Mouse (Mus musculus): Measurements from ENCODE around the gene Itpr2.

Gene Itpr2

DNA sequence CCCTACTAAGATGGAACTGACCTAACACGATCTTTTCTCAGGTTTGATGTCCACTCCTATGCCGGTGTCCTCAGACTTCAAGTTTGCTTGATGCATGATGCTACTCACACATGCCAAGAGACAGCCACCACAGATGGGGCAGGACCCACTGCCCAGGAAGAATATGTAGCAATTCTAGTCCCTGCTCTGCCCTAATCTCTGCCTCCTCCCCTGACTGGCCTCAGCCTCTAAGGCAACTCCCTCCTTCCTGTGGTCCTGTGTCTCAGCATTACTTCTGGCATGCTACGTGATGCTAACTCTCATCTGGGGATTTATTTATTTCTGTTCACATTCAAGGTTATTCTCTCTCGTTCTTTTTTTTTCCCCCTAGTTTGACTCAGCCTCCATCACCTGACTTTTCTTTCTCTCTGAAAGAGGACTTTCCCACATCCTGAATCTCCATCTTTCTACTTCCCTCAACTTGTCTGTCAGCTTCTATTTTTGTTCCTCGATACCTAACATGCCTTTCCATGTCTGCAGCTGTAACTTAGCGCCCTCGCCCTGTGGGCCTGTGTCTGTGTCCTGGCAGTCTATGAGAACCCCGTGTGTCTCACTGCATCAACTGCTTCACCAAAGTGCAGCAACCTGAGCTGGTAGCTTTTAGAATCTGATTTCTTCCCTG is 279.5 kb downstream of the Itpr2 start:
- no peak for DNase-seq (ENCODE audit: low spot score in 2 of 2)

DNA sequence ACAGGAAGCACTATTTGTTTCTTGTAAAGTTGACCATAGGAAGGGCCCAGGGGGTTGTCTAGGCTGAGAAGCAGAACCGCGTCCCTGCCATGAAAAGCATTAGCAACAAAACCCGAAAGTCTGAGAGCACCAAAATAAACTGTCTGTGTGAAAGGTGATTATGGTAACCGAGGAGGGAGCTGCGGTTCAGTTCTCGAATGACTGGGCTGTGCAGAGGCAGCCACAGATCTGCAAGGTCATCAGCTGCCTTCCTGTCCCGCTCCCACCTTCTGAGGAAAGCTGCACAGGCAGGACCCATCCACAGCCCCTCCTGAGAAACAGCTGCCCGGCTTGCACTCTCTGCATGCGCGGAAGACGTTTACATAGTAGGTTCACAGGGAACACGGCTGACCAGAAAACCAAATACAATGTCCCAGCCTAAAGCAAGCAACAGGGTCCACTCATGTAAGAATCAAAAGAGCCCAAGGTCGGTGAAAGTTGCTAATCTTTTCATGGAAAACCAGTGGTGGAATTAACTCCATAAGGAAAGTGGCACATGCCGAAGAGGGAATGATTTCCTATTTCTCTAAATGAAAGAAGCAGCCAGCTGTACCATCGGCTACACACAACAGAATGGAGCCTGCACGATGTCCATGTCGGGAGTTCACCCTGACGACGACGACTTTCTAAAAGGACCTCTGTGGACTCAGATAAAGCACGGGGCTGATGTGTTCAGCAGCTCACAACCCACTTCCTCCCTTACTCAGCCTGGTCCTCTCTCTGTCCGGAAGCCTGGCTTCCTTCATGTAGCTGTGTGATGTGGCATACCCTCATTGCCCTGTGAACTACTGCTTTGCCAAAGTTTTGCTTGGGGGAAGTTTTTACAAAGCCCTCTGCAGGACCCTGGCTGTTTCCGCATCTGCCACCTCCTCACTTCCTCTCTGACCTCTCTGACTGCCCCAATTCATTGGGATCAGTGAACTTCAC is 280.4 kb downstream of the Itpr2 start:
- no peak for DNase-seq (ENCODE audit: low spot score in 2 of 2)

DNA sequence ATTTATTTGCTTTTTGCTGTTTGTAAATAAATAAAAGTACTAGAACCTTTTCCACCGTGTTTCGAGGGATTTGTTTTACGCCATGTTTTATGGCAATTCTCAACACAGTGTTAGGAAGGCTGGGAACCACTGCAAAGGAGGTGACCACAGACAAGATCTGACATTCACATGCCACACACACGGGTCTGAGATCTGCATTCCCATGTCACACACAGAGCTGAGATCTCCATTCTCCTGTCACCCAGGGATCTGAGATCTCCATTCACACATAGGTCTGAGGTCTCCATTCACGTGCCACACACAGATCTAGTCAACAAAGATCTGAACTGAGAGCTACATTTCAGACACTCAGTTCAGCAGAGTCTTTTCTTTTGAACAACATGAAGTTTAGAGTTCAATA is 282.0 kb downstream of the Itpr2 start:
- DNase-seq (ENCODE audit: low spot score in 2 of 2): no peak

DNA sequence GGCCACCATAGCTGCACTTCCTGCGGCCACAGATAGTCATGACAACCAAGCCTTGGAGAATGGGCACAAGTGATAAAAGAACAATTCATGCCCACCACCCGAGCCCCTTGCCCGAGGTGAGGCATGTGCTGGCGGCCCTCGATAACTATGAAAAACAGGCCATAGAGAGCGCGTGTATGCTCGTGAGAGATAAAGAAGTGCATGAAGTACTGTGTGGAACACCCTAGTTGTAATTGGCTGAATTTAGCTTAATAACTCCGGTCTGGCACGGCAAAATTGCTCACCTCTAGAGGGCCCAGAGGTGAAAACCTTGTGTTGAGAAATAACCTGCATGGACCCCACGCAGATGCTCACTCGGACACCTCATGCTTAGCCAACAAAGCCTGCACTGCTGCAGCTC is 282.5 kb downstream of the Itpr2 start:
- no peak for DNase-seq (ENCODE audit: low spot score in 2 of 2)

DNA sequence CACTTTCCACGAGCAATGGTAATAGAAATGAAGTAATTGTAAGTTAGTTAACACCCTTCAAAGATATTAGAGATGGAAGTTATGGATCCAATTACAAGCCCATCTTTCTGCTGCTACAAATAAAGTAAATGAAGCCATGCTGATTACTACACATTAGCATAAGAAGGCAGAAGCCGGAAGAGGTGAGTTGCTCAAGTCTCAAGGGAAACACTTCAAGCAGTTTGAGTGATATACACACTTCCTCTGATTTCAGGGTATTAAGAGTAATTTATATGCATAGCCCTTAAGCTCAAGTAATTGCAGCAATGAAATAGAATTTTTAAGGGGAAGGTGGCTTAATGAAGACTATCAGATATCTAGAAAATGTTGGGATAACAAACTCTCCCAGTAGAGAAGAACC is 286.7 kb downstream of the Itpr2 start:
- no peak for DNase-seq (ENCODE audit: low spot score in 2 of 2)

DNA sequence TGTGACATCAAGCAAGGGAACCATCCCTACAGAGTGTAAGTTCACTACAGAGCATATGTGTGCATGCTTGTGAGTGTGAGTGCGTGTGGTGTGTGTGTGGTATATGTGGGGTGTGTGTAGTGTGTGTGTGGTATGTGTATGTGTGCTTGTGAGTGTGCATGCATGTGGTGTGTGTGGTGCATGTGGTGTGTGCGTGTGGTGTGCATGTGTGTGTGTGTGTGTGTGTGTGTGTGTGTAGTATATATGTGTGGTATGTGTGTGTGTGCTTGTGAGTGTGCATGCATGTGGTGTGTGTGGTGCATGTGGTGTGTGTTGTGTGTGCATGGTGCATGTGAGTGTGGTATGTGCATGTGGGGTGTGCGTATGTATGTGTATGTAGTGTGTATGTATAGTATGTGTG is 289.7 kb downstream of the Itpr2 start:
- DNase-seq (ENCODE audit: low spot score in 2 of 2): no peak

DNA sequence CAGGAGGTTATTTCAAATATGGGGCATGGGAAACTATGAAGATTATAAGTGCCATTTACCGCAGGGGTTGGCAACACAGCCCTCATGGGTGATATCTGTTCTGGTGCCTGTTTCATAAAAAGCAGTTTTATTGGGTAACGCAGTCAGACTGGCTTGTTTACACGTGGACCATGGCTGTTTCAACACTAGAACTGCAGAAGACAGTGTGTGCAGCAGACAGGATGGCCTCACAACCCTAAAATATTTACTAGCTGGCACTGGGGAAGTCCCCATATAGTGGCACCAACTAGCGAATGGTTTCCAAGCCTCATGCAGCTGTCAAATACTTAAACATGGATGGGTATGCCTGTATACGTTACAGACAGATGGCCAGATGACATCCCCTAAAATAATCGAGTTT is 290.8 kb downstream of the Itpr2 start:
- DNase-seq (ENCODE audit: low spot score in 2 of 2): no peak

DNA sequence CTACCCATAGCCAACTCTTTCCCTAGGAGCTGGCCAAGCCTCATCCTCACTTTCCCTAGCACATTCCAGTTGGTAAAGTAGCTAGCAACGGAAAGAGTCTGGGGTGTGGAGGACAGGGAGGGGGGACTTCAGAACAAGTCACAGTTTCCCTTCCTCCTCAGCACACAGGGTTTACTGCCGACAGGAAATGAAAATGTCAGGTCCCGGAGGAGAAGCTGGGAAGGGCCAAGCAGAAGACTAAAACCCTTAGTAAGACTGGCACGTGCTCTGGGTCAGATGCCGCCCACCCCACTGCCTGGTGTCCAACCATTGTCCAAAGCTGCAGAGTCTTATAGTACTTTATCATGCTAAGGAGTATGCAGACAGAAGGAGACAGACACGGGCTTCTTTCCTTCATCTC is 293.0 kb downstream of the Itpr2 start:
- no peak for DNase-seq (ENCODE audit: low spot score in 2 of 2)

DNA sequence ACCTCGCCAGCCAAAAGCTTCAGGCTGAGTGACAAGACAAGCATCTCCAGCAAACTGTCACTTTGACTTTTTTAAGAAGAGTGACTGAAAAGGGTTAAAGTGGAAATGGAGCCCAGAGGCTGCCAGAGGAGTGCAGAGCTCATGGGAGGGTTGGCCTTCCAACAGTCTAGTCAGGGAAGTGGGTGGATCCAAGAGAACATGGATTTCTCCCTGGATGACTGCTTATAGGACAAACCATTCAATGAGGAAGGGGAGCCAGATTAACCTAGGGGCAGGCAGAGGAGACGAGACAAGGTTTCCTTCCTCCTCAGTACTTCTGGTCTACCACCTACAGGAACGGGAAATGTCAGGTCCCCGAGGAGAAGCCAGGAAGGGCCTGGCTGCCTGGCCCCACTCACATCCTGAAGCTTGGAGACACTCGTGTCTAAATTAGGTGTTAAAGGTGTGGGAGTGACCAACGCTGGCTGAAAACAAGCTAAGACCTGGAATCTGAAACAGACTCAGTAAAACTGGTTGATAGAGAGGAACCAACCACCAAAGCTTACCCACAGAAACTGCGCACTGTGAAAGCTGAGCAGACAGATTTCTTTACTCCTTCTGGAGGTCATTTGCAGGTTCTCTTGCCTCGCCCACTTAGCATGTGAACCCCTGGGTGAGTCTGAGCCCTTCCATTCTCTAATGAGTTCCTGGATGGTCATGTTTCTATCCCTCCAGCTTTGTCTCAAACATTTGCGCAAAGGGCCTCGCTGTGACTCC is 294.6 kb downstream of the Itpr2 start:
- DNase-seq (ENCODE audit: low spot score in 2 of 2): no peak

DNA sequence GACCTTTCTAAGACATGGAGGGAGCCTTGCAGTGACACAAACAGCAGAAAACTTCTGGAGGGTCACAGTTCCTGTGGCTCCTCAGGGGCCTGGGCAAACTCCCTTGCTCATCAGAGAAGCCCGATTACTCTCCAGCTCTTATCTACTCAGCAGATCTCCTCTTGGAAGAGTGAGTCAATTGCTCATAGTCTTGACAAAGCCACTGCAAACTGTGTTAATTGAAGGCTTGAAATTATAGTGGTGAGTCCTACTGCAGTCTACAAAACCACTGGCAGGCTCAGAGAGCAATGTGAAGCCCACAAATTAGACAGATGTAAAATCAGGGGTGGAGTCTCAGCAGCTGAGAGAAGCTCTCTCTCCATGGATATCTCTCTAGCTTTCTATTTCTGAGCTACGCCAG is 296.9 kb downstream of the Itpr2 start:
- no peak for DNase-seq (ENCODE audit: low spot score in 2 of 2)

DNA sequence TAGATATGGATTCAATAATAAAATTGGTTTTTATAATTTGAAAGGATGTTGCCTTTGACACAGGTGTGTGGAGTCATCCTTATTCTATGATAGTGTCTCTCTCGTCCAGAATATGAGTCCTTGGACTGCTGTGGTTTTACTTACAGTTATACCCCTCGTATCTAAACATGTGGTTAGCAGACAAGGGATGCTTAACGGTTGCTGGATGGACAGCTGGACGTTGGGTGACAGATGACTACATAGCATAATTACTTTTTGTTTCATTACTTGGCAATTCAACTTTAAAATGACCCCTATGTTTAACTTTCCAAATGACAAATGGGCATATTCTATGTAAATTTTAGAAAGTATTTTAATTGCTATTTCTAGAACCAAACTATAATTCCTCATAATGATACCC is 297.6 kb downstream of the Itpr2 start:
- no peak for DNase-seq (ENCODE audit: low spot score in 2 of 2)

DNA sequence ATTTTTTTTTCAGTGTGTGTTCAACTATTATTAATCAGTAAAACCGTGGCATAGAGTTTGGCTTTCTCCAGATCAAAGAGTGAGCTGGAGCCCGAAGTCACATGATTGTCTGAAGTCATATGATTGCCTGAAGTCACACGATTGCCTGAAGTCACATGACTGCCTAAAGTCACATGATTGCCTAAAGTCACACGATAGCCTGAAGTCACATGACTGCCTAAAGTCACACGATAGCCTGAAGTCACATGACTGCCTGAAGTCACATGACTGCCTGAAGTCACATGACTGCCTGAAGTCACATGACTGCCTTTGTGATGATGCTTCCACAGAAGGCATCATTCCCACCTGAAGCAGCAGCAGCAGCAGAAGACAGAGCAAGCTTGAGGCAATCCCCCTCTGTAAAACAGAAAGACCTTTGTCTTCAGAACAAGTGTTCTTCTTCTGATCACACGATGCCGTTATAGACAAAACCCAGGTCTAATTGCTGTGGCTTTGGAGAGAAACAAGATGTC is 304.1 kb downstream of the Itpr2 start:
- DNase-seq (ENCODE audit: low spot score in 2 of 2): no peak

DNA sequence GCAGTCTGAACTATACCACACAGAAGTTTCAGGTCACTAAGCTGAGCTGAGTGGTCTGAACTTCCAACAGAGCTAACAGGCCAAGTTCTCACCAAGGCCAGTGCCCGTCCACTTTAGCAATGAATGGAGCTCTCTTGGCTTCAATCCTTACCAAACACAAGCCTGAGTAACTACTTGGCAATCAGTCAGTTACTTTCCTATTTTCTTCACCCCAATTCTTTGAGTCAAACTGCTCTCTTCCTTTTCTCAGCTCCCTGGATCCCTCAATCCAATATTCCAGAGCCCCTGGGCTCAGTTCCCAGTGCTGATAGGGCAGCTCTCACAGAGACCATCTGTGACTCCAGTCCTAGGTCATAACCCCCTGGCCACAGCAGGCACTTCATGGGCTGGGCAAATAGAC is 305.3 kb downstream of the Itpr2 start:
- no peak for DNase-seq (ENCODE audit: low spot score in 2 of 2)

DNA sequence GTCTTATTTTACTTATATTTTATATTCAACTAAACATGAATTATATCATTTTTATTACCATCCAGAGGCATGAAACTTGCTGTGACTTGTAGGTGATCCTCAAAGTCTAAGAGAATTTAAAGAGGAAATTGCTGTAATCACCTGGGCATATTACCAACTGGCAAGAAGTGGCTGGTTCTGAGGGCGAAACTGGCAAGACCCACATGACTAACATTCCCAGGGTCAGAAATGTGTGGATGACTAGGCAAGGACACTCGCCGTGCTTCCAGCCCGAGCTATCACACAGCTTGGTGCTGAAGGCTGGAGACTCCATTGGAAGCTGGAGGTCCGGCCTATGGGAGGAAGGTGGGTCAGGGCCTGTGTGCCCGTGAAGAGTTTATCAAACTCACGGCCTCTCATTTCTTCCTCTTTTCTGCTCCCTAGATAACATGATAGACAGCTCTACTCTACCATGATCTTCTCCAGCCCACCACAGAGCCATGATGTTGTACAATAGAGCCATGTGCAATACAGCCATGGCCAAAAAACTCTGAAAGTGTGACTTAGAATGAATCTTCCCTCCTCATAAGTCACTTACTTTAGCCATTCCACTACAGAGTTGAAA is 306.1 kb downstream of the Itpr2 start:
- DNase-seq (ENCODE audit: low spot score in 2 of 2): no peak

DNA sequence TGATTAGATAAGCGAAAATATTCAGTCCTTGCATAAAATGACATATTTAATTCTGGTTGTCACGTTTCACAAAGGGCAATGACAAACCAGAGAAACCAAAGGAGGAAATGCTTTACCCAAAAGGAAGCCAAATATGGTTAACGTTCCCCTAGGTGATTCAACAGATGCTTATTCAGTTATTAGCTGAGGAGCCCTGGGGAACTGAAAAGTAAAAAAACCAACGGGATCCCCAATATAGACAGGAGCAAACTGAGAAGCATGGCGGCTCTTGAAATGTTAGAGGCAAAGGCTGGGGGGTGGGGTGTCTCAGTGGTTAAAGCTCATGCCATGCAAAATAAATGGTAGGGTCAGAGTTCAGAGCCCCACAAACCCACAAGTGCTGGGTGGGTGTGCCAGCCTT is 310.1 kb downstream of the Itpr2 start:
- DNase-seq (ENCODE audit: low spot score in 2 of 2): no peak

DNA sequence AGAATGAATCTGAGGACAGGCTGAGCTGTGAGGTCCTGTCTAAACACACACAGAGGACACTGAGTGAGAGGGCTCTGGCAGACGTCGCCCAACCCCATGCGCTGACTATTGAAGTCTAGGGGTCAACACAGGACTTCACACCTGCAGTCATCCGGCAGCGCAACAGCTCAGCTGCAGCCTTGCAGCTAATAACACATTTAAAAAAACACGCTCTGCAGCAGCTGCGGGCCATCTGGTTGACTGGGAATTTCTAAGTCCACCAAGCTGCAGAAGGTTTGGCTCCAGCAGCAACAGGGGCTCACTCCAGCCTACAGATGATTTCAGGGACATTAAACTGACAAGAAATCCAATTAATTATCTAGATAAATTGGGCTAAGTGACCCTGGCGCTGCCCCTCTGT is 312.0 kb downstream of the Itpr2 start:
- no peak for DNase-seq (ENCODE audit: low spot score in 2 of 2)

DNA sequence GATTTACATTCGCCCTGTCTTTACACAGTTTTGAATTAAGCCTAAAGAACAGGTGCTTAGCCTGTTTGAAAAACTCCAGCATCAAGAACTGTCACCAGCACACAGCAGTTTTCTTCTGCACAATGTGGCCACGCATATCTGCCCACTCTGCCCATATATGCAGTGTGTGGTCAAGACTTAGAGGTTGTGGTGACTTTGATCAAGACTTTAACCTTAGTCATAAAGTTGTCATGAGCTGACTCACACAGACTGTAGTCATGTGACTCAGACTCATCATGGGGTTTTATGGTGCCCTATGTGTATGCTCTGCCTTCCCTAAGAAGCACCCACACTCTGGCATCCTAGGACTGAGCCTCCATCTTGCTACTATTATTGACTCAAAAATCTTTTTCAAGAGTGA is 316.5 kb downstream of the Itpr2 start:
- no peak for DNase-seq (ENCODE audit: low spot score in 2 of 2)

DNA sequence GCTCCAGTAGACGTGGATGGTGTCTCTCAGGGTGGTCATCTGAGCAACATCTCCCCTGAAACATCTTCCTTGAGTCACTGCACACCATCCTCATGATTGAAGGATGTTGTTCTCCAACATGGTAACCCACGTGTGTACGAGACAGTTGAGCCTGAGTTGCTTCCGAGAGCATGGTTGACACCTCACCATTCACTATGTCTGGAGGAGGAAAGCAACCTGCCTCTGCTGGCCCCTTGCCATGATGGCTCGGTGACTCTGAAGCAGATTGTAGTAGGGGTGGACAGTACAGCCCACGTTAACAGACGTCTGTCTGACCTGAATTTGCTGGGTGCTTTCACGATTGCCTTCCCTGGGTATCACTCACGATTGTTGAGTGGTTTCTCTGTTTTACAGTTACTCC is 317.3 kb downstream of the Itpr2 start:
- DNase-seq (ENCODE audit: low spot score in 2 of 2): no peak

DNA sequence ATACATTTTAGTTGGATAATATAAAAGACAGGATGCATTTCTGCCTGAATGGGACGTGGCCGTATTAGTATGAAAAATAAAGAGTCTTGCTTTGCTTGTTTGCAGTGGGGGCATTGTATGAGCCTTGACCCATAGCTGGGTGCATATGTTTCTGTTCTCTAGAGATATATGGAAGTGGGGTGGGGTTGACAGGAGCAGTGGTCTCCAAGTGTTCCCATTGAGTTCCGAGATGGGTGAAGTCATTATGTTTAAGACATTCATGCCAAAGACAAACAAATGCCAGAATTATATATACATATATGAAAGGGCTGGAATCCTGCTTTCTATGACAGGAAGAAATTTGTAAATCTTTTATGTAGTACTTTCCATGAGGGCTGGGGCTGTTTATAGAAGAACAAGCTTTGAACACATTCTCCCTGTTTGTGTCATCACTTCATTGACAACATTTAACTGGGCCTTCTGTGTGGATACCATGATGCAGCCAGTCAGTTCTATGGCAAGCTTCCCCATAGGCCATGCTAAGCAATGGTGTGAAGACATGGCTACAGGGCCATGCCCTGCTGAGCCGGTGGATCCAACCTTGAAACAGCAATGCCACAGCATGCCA is 327.3 kb downstream of the Itpr2 start:
- DNase-seq (ENCODE audit: low spot score in 2 of 2): no peak

DNA sequence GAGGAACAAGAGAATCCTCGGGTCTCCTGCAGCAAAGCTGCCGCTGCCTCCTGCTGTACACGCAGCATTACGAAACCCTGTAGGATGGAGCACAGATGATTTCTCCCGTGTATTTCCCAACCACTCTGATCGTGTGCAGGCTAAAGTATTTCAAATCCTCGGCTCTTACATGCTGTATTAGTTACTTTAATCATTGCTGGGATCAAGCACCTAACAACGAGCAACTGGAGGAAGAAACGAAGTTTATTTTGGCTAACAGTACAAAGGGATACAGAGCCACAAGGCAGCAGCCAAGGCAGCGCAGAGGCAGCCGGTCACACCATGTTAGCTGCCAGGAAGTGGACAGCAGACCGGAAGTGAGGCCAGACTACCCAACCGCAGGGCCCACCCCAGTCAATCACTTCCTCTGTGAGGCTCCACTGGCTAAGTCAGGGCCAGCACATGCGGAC is 331.4 kb downstream of the Itpr2 start:
- no peak for DNase-seq (ENCODE audit: low spot score in 2 of 2)

DNA sequence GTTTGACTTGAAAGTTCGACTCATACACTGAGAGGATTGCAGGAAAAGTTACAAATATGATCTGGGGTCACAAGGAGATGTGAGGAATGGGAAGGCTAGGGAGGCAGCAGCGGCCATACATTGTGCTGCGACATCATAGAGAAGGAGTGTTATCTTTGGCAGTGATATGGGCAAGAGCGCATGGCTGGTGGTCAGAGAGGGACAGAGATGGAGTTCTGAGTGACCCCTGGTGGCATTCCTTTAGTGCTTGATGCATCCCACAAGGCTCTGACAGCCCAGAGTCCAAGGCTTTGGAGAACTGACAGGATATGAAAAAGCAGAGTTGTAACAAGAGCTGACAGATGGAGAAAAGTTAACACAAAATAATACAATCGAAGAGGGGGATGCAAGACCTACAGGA is 334.8 kb downstream of the Itpr2 start:
- DNase-seq (ENCODE audit: low spot score in 2 of 2): no peak

Data from urinary bladder, adult 18-20 months (tissue).